Mouse (Mus musculus) cortical plate, adult 2 months (tissue): ENCODE results near the gene Prkd1. TPM values are rescaled to one million over a fixed set of nuclear protein-coding genes. Genes with fewer than 3 reads are reported as not detected.

Source experiments
- H3K27ac ChIP-seq: fragments of 200-500 bp; 2 replicates; pipeline ENCODE4 v1.5.1; 2012; ENCODE audit warnings: low read length, control low read depth, inconsistent platforms; ENCODE audit not compliant: insufficient read depth
- H3K4me1 ChIP-seq: fragments of 200-500 bp; 2 replicates; pipeline ENCODE4 v1.6.1; 2011; ENCODE audit warnings: low read length; ENCODE audit not compliant: control insufficient read depth, insufficient read depth
- H3K4me3 ChIP-seq: fragments of 200-500 bp; 2 replicates; pipeline ENCODE4 v1.5.1; 2011; ENCODE audit warnings: mild to moderate bottlenecking, low read length, control low read depth; ENCODE audit not compliant: insufficient read depth
- CTCF ChIP-seq: fragments of 200-500 bp; IDR thresholded peaks from 2 replicates; pipeline ENCODE4 v1.5.1; 2011; ENCODE audit warnings: mild to moderate bottlenecking, control low read depth, low read length; ENCODE audit not compliant: insufficient read depth; ENCODE audit errors: extremely low read depth
- POLR2A ChIP-seq: fragments of 200-500 bp; IDR thresholded peaks from 2 replicates; pipeline ENCODE4 v1.6.1; 2011; ENCODE audit warnings: mild to moderate bottlenecking, low read length, control low read depth; ENCODE audit not compliant: insufficient read depth; ENCODE audit errors: extremely low read depth
- polyA plus RNA-seq: library from polyadenylated mRNA; depleted of rRNA; stranded (reverse); fragments of >200 nt; gene quantifications from 2 replicates; pipeline ENCODE4 v1.2.3, GENCODE M21; 2012

The Prkd1 gene
- polyA plus RNA-seq, 1 experiment = 8.2 TPM

DNA sequence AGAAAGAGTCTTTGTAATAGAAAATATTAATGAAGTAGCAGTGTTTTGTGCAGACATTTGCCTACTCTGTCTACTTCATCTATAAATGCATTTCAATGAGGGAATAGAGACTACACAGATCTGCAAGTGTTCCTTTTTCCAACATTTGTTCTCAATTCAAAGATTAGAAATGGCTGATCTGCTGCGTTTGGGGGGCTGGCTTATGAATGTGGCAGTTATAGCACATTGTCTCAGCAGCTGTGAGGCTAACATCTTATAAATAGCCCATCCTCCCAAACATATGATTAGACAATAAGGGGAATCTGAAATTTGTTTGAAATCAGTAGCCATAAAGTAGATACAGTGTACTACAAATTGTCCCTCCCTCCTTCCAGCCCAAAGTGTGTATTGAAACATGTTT, 83.7 kb downstream of the Prkd1 start:
- Histone ChIP-seq H3K4me1 (no peaks in the 10 kb centered on the region), H3K4me3 (no peak overlapping the region), H3K27ac (no peak overlapping the region)
- TF ChIP-seq CTCF (no peak), POLR2A (no peak)

DNA sequence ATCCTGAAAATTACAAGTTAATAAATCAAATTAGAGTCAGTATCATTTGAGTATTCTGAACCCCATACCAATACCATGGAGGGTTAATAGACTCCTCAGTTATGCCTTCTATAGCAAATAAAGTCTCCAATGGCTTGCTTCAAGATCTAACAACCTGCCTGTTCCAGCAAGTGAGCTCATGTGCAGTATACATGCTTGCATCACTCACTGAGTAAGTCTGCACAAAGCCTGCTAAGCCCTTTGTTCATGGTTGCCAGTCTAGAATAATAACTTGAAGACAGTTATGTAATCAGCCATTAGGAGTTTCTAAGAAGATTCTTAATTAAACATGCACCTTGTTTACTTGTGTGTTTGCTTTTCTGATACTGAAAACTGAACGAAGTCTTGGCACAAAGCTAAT, 88.4 kb downstream of the Prkd1 start:
- TF ChIP-seq CTCF = no peak
- TF ChIP-seq POLR2A = no peak
- H3K4me3 ChIP-seq = no peak overlapping the region
- no peaks in the 10 kb centered on the region for H3K4me1 ChIP-seq
- no peak overlapping the region for H3K27ac ChIP-seq

DNA sequence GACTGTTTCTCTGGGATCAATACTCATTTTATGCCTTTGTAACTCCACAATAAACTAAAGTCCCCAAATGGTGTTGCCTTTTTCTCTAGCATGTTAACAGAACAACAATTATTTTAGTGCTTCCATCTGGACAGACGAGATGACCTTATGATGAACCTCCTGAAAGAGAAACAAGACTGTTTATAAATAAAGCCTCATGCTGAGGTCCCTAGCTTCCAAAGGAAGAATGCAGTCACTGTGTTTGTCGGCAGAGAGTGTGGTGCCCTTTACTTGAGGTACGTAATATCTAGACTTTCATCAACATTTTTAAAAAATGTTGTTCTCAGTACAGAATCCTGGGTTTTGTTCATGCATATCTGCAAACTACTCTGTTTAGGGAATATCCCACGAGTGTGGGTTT, 90.7 kb downstream of the Prkd1 start:
- no peak for TF ChIP-seq CTCF
- no peak overlapping the region for H3K4me3 ChIP-seq
- no peaks in the 10 kb centered on the region for H3K4me1 ChIP-seq
- no peak overlapping the region for H3K27ac ChIP-seq

- no peak overlapping the region for H3K4me3 ChIP-seq
- no peak for TF ChIP-seq CTCF
- no peak overlapping the region for H3K27ac ChIP-seq
- H3K4me1 ChIP-seq = peaks cover 3% of the 10 kb centered on the region; the same call in 1 of the 2 replicates
These were observed 94.7 kb downstream of the Prkd1 start for GRCm38 (mm10) chr12:50554214-50554613.

DNA sequence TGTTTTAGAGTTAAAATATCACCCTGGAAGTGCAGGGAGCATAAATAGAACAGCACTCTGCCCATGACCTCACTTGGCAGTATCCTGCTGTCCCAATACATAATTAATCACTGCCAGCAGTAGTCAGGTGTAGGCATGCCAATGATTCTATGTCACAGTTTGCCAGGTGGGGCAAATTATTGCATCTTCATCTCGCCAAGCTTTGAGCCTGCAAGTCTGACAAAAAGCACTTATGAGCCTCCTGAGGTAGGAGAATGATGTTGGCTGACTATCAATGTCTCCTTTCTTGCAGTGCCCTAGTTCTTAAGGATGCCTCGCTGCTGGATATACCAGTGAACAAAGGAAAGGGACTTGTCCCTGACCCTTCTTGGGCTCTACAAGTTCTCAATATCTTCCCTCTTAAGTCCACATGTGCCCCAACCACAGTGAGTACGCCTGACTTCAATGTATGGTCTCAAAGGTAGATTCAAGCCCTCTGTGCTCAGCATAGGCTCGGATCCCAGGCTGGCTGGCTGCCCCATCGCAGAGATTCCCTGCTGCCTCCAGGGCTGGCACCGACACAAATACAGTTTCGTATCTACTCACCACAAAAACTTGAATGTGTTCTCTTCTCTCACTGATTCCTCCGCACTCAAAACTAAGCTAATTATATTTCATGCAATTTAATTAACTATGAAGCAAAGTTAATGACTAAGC, 98.9 kb downstream of the Prkd1 start:
- no peak for TF ChIP-seq POLR2A
- TF ChIP-seq CTCF = no peak
- peak overlapping the region; percentile 6; the same call in 1 of the 2 replicates for H3K27ac ChIP-seq
- H3K4me3 ChIP-seq = no peak overlapping the region
- H3K4me1 ChIP-seq = peaks cover 3% of the 10 kb centered on the region; the same call in 1 of the 2 replicates

DNA sequence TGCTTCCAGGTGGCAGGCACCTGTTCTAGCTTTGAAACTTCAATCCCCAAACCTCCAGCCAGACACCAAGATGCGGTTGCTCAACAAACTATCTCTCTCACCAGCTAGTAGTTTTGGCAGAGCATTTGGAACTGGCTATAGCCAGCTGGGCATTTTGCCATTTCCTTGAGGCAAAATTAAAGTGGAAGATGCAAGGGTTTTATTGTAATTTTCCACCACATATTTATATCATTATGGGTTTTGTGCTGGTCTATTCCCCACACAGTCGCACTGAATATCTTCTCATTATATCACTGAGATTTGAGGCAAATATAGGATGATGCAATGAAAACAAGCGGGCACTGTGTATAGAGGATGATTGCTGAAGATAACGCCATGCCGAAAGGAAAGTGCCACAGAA, 102.5 kb downstream of the Prkd1 start:
- Histone ChIP-seq H3K4me1 (peaks cover 3% of the 10 kb centered on the region; the same call in 1 of the 2 replicates), H3K27ac (no peak overlapping the region), H3K4me3 (no peak overlapping the region)
- TF ChIP-seq POLR2A (no peak), CTCF (no peak)

- TF ChIP-seq CTCF (no peak), POLR2A (no peak)
- H3K4me1 ChIP-seq = peaks cover 3% of the 10 kb centered on the region; the same call in 1 of the 2 replicates
- 0 out of 2 replicates have a peak overlapping the region, but pooled peaks have one; percentile 19 for H3K27ac ChIP-seq
- no peak overlapping the region for H3K4me3 ChIP-seq
These were observed 103.3 kb downstream of the Prkd1 start for GRCm38 (mm10) chr12:50545610-50545919.

- TF ChIP-seq POLR2A = no peak
- TF ChIP-seq CTCF = no peak
- Histone ChIP-seq H3K27ac (0 out of 2 replicates have a peak overlapping the region, but pooled peaks have one; percentile 19), H3K4me3 (no peak overlapping the region), H3K4me1 (peaks cover 2% of the 10 kb centered on the region; the same call in 1 of the 2 replicates)
These were observed 103.9 kb downstream of the Prkd1 start for GRCm38 (mm10) chr12:50544855-50545609.

DNA sequence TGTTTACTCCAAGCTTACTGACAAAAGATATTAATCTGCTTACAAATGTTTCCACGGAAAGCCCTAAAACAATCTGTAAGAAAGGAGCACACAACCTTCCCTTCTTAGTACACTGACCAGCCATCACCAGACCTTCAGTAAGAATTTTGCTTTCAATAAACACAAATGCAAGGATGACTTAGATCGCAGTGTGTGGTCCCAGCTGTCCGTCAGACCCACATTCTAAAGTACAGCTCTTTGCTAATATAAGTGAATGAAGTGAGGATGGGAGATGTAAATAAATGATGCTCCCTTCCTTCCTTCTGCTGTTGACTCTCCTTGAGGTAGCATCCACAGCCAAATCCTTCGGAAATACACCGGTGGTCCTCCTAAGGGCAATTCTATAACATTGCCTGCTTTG, 108.1 kb downstream of the Prkd1 start:
- no peak for TF ChIP-seq CTCF
- no peak for TF ChIP-seq POLR2A
- peaks cover 2% of the 10 kb centered on the region; the same call in 1 of the 2 replicates for H3K4me1 ChIP-seq
- H3K27ac ChIP-seq = no peak overlapping the region
- H3K4me3 ChIP-seq = no peak overlapping the region

GRCm38 (mm10) chr12:50538296-50538965, 110.5 kb downstream of the Prkd1 start:
- Histone ChIP-seq H3K27ac (no peak overlapping the region), H3K4me1 (peaks cover 2% of the 10 kb centered on the region; the same call in 1 of the 2 replicates), H3K4me3 (no peak overlapping the region)
- no peak for TF ChIP-seq POLR2A
- no peak for TF ChIP-seq CTCF
